Mouse (Mus musculus) myocyte (in vitro differentiated cells): ENCODE measurements at regions not wholly inside any gene's neighbourhood (a gene's known extent, or its start where the extent isn't known, plus 50 kb on each side); places are given as distances from the start of the nearest gene placed in this dataset.

Experiments
- E2F4 ChIP-seq: IDR thresholded peaks from one replicate; pipeline ENCODE4 v1.6.1; 2011; ENCODE audit warnings: mild to moderate bottlenecking, control low read depth, moderate library complexity; ENCODE audit not compliant: insufficient read depth
- MAX ChIP-seq: IDR thresholded peaks from one replicate; pipeline ENCODE4 v1.6.1; 2011; ENCODE audit warnings: low read depth, mild to moderate bottlenecking, control low read depth
- MYOG ChIP-seq, 3 experiments: IDR thresholded peaks; one replicate each; pipeline ENCODE4 v1.6.1; 2011; ENCODE audit warnings: control low read depth in 2 of 3, low read depth in 2 of 3, mild to moderate bottlenecking in 2 of 3; ENCODE audit not compliant: insufficient read length in 2 of 3, control insufficient read depth in 1 of 3, insufficient read depth in 1 of 3
- POLR2A ChIP-seq: IDR thresholded peaks from one replicate; pipeline ENCODE4 v1.6.1; 2011; ENCODE audit warnings: low read depth, mild to moderate bottlenecking, control low read depth, moderate library complexity; ENCODE audit not compliant: insufficient read length
- POLR2AphosphoS2 ChIP-seq: IDR thresholded peaks from one replicate; pipeline ENCODE4 v1.6.1; 2011; ENCODE audit warnings: low read depth, control low read depth; ENCODE audit not compliant: insufficient read length
- REST ChIP-seq: IDR thresholded peaks from one replicate; pipeline ENCODE4 v1.6.1; 2011; ENCODE audit warnings: mild to moderate bottlenecking, control low read depth, moderate library complexity; ENCODE audit not compliant: insufficient read depth, insufficient read length
- SRF ChIP-seq: IDR thresholded peaks from one replicate; pipeline ENCODE4 v1.6.1; 2011; ENCODE audit warnings: low read depth; ENCODE audit not compliant: control insufficient read depth, insufficient read length
- TCF12 ChIP-seq: IDR thresholded peaks from one replicate; pipeline ENCODE4 v1.6.1; 2011; ENCODE audit warnings: mild to moderate bottlenecking, control low read depth; ENCODE audit not compliant: poor library complexity, insufficient read depth, severe bottlenecking
- TCF3 ChIP-seq: IDR thresholded peaks from one replicate; pipeline ENCODE4 v1.6.1; 2011; ENCODE audit warnings: low read depth, control low read depth; ENCODE audit not compliant: insufficient read length
- USF1 ChIP-seq: IDR thresholded peaks from one replicate; pipeline ENCODE4 v1.6.1; 2011; ENCODE audit warnings: low read depth, mild to moderate bottlenecking, control low read depth, moderate library complexity

- TF ChIP-seq POLR2AphosphoS2, result no peak
- TF ChIP-seq POLR2A, result no peak
- TF ChIP-seq E2F4, result no peak
- no peak for TF ChIP-seq USF1
- TF ChIP-seq TCF12, result no peak
- TF ChIP-seq SRF, result no peak
- TF ChIP-seq MYOG (IDR thresholded peaks at IDR 0.05; ENCODE audit: control insufficient read depth in 1 of 3, insufficient read depth in 1 of 3, insufficient read length in 2 of 3, low read depth in 2 of 3), result no peak
- no peak for TF ChIP-seq TCF3
- no peak for TF ChIP-seq REST
- no peak for TF ChIP-seq MAX
Observed at GRCm38 (mm10) chr7:70874393-70874792, 476.9 kb downstream of the Gm10295 start.
